Mouse (Mus musculus): ENCODE data around the gene Lrwd1. TPM values are rescaled to one million over a fixed set of nuclear protein-coding genes. Genes with fewer than 3 reads are reported as not detected.
A peak's percentile ranks its signal among the peaks of the same experiment; 100 is the strongest.

The Lrwd1 gene
- total RNA-seq, 1 experiment = 74.7 TPM

DNA sequence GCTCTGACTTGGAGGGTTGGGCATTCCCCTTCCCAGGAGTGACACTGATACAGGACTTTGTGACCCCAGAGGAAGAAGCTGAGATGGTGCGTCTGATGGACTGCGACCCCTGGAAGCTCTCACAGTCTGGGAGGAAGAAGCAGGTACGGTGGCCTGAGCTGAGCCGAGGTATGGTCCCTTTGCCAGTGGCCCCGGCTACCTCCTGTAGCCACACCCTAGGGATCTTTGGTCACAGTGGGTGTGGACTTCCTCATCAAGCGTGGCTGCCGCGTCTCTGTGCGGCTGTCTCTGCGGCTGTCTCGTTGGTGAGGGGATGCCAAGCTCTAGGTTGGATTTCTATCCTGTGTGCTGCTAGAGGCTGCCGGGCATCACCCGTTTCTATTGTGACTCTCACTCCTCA lies 3.5 kb upstream of the Lrwd1 start:
- Histone ChIP-seq H3K4me3 (ENCODE audit: insufficient read depth in 1 of 2, low read depth in 1 of 2, low read length in 2 of 2, poor library complexity in 1 of 2, severe bottlenecking in 1 of 2) (no peak overlapping the region), H3K27ac (ENCODE audit: insufficient read depth, low read depth, low read length, poor library complexity, severe bottlenecking) (no peak overlapping the region), H3K9ac (ENCODE audit: insufficient read depth, low read depth, low read length, poor library complexity, severe bottlenecking) (no peak overlapping the region), H3K36me3 (ENCODE audit: control insufficient read depth, insufficient read depth, low read length, poor library complexity, severe bottlenecking) (peaks cover 17% of the 10 kb centered on the region), H3K9me3 (ENCODE audit: control insufficient read depth, insufficient read depth, low read depth, low read length) (no peaks in the 10 kb centered on the region), H3K4me1 (ENCODE audit: control insufficient read depth in 2 of 2, insufficient read depth in 2 of 2, low read length in 2 of 2, poor library complexity in 1 of 2) (peaks cover 0 to 7% of the 10 kb centered on the region in 2 experiments; a peak in 1 of 4 replicates)
- in situ Hi-C loops (cut with MboI; ENCODE audit: low sequenced_read_pairs in 2 of 2, unreplicated experiment in 2 of 2) = no loop called here
- no peak for DNase-seq (ENCODE audit: low read depth, low spot score)
- TF ChIP-seq ZC3H11A (IDR thresholded peaks at IDR 0.05; ENCODE audit: borderline replicate concordance, low read depth, low read length) = no peak
- no peak for TF ChIP-seq ZNF384 (IDR thresholded peaks at IDR 0.05; ENCODE audit: low read depth, low read length)
- TF ChIP-seq CHD2 (IDR thresholded peaks at IDR 0.05; ENCODE audit: low read depth, low read length) = no peak
- no peak for TF ChIP-seq MAFK (IDR thresholded peaks at IDR 0.05; ENCODE audit: insufficient read depth, low read depth, low read length)
- no peak for TF ChIP-seq HCFC1 (IDR thresholded peaks at IDR 0.05; ENCODE audit: borderline replicate concordance, insufficient read depth, low read length)

DNA sequence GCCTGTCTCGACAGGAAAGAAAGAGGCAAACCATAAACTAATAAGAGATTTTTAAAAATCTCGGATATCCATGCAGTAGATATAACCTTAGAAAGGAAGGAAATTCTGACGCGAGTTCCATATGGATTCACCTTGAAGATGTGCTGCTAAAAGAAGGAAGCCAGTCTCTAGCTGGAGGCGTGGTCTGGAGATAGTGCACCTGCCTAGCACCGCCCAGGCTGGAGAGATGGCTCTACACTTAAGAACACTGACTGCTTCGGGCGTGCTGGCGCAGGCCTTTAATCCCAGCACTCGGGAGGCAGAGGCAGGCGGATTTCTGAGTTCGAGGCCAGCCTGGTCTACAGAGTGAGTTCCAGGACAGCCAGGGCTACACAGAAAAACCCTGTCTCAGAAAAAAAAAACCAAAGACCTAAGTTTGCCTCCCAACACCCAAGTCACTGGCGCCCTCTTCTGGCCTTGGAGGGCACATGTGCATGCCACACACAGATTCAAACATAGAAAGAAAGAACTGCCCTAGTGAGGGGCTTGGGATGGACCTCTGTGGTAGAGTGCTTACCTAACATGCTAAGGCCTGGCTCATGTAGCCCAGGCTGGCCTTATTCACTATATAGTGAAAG lies 1.9 kb upstream of the Lrwd1 start:
- in situ Hi-C loops (cut with MboI; ENCODE audit: low sequenced_read_pairs in 2 of 2, unreplicated experiment in 2 of 2) = no loop called here
- Histone ChIP-seq H3K9me3 (ENCODE audit: control insufficient read depth, insufficient read depth, low read depth, low read length) (no peaks in the 10 kb centered on the region), H3K36me3 (ENCODE audit: control insufficient read depth, insufficient read depth, low read length, poor library complexity, severe bottlenecking) (peaks cover 26% of the 10 kb centered on the region), H3K9ac (ENCODE audit: insufficient read depth, low read depth, low read length, poor library complexity, severe bottlenecking) (no peak overlapping the region), H3K4me3 (ENCODE audit: insufficient read depth in 1 of 2, low read depth in 1 of 2, low read length in 2 of 2, poor library complexity in 1 of 2, severe bottlenecking in 1 of 2) (no peak overlapping the region), H3K4me1 (ENCODE audit: control insufficient read depth in 2 of 2, insufficient read depth in 2 of 2, low read length in 2 of 2, poor library complexity in 1 of 2) (peaks cover 0 to 18% of the 10 kb centered on the region in 2 experiments; a peak in 1 of 4 replicates), H3K27ac (ENCODE audit: insufficient read depth, low read depth, low read length, poor library complexity, severe bottlenecking) (no peak overlapping the region)
- peak; percentile 91 for TF ChIP-seq ZNF384 (IDR thresholded peaks at IDR 0.05; ENCODE audit: low read depth, low read length)
- no peak; the same call in 1 of the 2 replicates for TF ChIP-seq ZC3H11A (IDR thresholded peaks at IDR 0.05; ENCODE audit: borderline replicate concordance, low read depth, low read length)
- DNase-seq (ENCODE audit: low read depth, low spot score) = peak; percentile 75

DNA sequence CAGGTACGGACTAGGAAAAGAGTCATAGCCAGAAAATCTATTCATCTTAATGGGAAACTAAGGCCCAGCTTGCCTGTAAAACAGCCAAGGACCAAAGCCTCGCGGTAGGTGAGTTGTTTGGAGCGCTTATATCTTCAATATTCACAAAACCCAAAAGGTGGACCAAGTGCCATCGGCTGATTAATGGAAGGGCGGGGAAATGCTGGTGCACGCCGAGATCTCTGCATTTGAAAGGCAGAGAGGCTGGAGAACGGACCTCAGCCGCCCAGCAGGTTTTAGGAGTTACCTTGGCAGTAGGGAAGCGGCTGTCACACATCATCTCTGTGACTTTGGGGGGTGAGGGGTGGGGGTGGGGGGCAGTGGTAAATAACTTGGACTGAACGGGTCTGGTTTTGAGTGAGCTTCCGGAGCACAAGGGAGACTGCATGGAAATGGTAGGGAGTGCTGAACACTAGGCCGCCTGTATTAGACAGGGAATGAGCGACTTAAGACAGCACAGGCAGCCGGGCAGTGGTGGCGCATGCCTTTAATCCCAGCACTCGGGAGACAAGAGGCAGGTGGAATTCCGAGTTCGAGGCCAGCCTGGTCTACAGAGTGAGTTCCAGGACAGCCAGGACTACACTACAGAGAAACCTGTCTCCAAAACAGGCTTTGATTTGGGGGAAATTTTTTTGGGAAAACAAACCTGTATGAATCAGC lies 567 bp upstream of the Lrwd1 start:
- peak overlapping the region; percentile 86 for H3K9ac ChIP-seq (ENCODE audit: insufficient read depth, low read depth, low read length, poor library complexity, severe bottlenecking)
- in situ Hi-C loops (cut with MboI; ENCODE audit: low sequenced_read_pairs in 2 of 2, unreplicated experiment in 2 of 2) = no loop called here
- peak overlapping the region; percentile 64; the same call in 1 of the 2 replicates for H3K27ac ChIP-seq (ENCODE audit: insufficient read depth, low read depth, low read length, poor library complexity, severe bottlenecking)
- no peak for DNase-seq (ENCODE audit: low read depth, low spot score)
- TF ChIP-seq ZNF384 (IDR thresholded peaks at IDR 0.05; ENCODE audit: low read depth, low read length) (no peak), HCFC1 (IDR thresholded peaks at IDR 0.05; ENCODE audit: borderline replicate concordance, insufficient read depth, low read length) (no peak), ZC3H11A (IDR thresholded peaks at IDR 0.05; ENCODE audit: borderline replicate concordance, low read depth, low read length) (no peak), MAFK (IDR thresholded peaks at IDR 0.05; ENCODE audit: insufficient read depth, low read depth, low read length) (no peak), CHD2 (IDR thresholded peaks at IDR 0.05; ENCODE audit: low read depth, low read length) (no peak; the same call in 1 of the 2 replicates)
- H3K36me3 ChIP-seq (ENCODE audit: control insufficient read depth, insufficient read depth, low read length, poor library complexity, severe bottlenecking) = peaks cover 32% of the 10 kb centered on the region
- peak overlapping the region; percentile 85 to 94 for H3K4me3 ChIP-seq (ENCODE audit: insufficient read depth in 1 of 2, low read depth in 1 of 2, low read length in 2 of 2, poor library complexity in 1 of 2, severe bottlenecking in 1 of 2)
- H3K9me3 ChIP-seq (ENCODE audit: control insufficient read depth, insufficient read depth, low read depth, low read length) = no peaks in the 10 kb centered on the region
- H3K4me1 ChIP-seq (ENCODE audit: control insufficient read depth in 2 of 2, insufficient read depth in 2 of 2, low read length in 2 of 2, poor library complexity in 1 of 2) = peaks cover 0 to 19% of the 10 kb centered on the region in 2 experiments; a peak in 1 of 4 replicates

DNA sequence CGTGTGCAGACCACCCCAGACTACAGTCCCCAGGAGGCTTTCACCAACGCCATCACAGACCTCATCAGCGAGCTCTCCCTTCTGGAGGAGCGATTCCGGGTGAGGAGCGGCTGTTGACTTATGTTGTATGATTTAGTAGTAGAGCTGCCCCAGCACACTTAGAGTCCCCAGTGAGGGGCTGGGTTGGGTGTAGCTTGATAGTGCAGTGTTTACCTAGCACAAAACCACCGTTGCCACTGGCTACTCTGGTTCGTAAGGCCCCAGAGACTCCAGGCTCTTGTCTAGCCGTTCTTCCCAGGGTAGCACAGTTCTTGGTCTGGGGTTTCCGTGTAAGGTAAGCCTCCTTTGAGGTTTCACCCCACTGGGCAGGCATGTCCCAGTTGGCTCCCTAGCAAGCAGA lies 13.7 kb downstream of the Lrwd1 start:
- in situ Hi-C loops (cut with MboI; ENCODE audit: low sequenced_read_pairs in 2 of 2, unreplicated experiment in 2 of 2) = no loop called here
- Histone ChIP-seq H3K27ac (ENCODE audit: insufficient read depth, low read depth, low read length, poor library complexity, severe bottlenecking) (no peak overlapping the region; the same call in none of the 2 replicates), H3K9me3 (ENCODE audit: control insufficient read depth, insufficient read depth, low read depth, low read length) (no peaks in the 10 kb centered on the region), H3K4me1 (ENCODE audit: control insufficient read depth in 2 of 2, insufficient read depth in 2 of 2, low read length in 2 of 2, poor library complexity in 1 of 2) (peaks cover 2 to 9% of the 10 kb centered on the region in 2 experiments; a peak in 2 of 4 replicates), H3K9ac (ENCODE audit: insufficient read depth, low read depth, low read length, poor library complexity, severe bottlenecking) (no peak overlapping the region), H3K36me3 (ENCODE audit: control insufficient read depth, insufficient read depth, low read length, poor library complexity, severe bottlenecking) (peaks cover 53% of the 10 kb centered on the region), H3K4me3 (ENCODE audit: insufficient read depth in 1 of 2, low read depth in 1 of 2, low read length in 2 of 2, poor library complexity in 1 of 2, severe bottlenecking in 1 of 2) (no peak overlapping the region)
- no peak for DNase-seq (ENCODE audit: low read depth, low spot score)
- TF ChIP-seq MAFK (IDR thresholded peaks at IDR 0.05; ENCODE audit: insufficient read depth, low read depth, low read length) = no peak
- TF ChIP-seq CHD2 (IDR thresholded peaks at IDR 0.05; ENCODE audit: low read depth, low read length) = no peak
- TF ChIP-seq ZNF384 (IDR thresholded peaks at IDR 0.05; ENCODE audit: low read depth, low read length) = no peak
- TF ChIP-seq ZC3H11A (IDR thresholded peaks at IDR 0.05; ENCODE audit: borderline replicate concordance, low read depth, low read length) = no peak
- TF ChIP-seq HCFC1 (IDR thresholded peaks at IDR 0.05; ENCODE audit: borderline replicate concordance, insufficient read depth, low read length) = no peak
